Mouse (Mus musculus): Measurements from ENCODE around the gene Gm7073. TPM values are rescaled to one million over a fixed set of nuclear protein-coding genes. Genes with fewer than 3 reads are reported as not detected.

Gm7073 gene
- not detected in 4 replicates for total RNA-seq (2023)

DNA sequence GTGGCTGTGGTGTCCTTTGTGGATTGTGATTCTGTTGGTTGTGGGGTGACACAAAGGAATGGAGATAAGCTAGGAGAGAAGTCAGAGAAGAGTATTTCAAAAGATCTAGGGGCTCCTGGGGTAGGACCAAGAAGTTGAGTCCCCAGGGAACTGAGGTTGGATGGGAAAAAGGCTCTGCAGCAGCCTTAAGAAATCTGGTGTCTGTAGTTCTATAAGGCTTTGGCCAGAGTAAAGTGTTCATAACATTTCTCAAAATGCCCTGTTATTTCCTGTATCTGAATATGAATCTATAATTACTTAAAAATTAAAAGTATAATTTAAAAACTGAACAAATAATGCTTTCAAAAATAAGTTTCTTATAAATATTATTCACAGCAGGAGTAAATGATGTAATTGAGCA lies at the start of gene Gm7073:
TSS of gene Gm7073 (minus strand) at position 101 of the 400 bp plus-strand sequence.

Other genes starting within 250 kb of the Gm7073 start
- 29.3 to 31.5 TPM (median 30.7 TPM) in 4 replicates for gene Atp11c, start 53.4 kb upstream of the Gm7073 start, total RNA-seq (2023)